Mouse (Mus musculus) heart, embryonic 15.5 days (tissue): Measurements from ENCODE around the gene 3425401B19Rik. TPM values are rescaled to one million over a fixed set of nuclear protein-coding genes. Genes with fewer than 3 reads are reported as not detected.

ENCODE experiments used
- polyA plus RNA-seq: library from polyadenylated mRNA; unstranded; fragments of >200 nt; fragmentation: Nextera tagmentation; extraction: Ambion mirVana; gene quantifications from 2 replicates; pipeline ENCODE4 v1.2.1, GENCODE M21; 2015

The 3425401B19Rik gene
- polyA plus RNA-seq, 1 experiment from 2014 or later: 11.1 TPM

Other genes starting within 250 kb of the 3425401B19Rik start
- 0.13 and 0.90 TPM in 2 replicates for gene Slc18a3, start 220.4 kb downstream of the 3425401B19Rik start, polyA plus RNA-seq
- 0.34 TPM in 1 of 2 replicates, not detected in the other for gene Chat, start 219.3 kb downstream of the 3425401B19Rik start, polyA plus RNA-seq
- 10.3 and 12.5 TPM in 2 replicates for gene Ercc6, start 171.8 kb downstream of the 3425401B19Rik start, polyA plus RNA-seq
- gene Prrxl1, start 85.9 kb downstream of the 3425401B19Rik start, polyA plus RNA-seq: 0.24 and 0.43 TPM in 2 replicates
- gene Tmem273, start 100.7 kb upstream of the 3425401B19Rik start, polyA plus RNA-seq: 0.73 and 1.1 TPM in 2 replicates
- gene Fam170b, start 148.7 kb upstream of the 3425401B19Rik start, polyA plus RNA-seq: 0.11 and 0.13 TPM in 2 replicates
- gene Vstm4, start 171.5 kb upstream of the 3425401B19Rik start, polyA plus RNA-seq: 20.3 and 25.4 TPM in 2 replicates